Mouse (Mus musculus) lung, embryonic 14.5 days (tissue): Measurements from ENCODE around the gene Micu1. TPM values are rescaled to one million over a fixed set of nuclear protein-coding genes. Genes with fewer than 3 reads are reported as not detected.
A peak's percentile ranks its signal among the peaks of the same experiment; 100 is the strongest.
"Not testable (repeated sequence)": the region's sequence is repeated elsewhere in the genome, so short reads cannot be mapped to it uniquely, and the experiment has no call there.

ENCODE experiments used
- ATAC-seq: fragments of 200-750 bp; cut with Nextera tagmentation; 2 replicates; pipeline ENCODE4 v1.8.0; 2017; ENCODE audit warnings: mild to moderate bottlenecking, moderate TSS enrichment, moderate library complexity; ENCODE audit not compliant: insufficient read depth
- DNase-seq: peaks from one replicate; pipeline ENCODE4 v3.0.0-alpha.2; 2015
- H3K27ac ChIP-seq: fragments of 300-500 bp; sonication (generic); 2 replicates; pipeline ENCODE4 v1.5.1; 2014; ENCODE audit warnings: low read depth, mild to moderate bottlenecking, moderate library complexity
- H3K27me3 ChIP-seq: fragments of 300-500 bp; sonication (generic); 2 replicates; pipeline ENCODE4 v1.6.1; 2014; ENCODE audit warnings: low read length, control low read depth; ENCODE audit not compliant: insufficient read depth
- H3K36me3 ChIP-seq: fragments of 300-500 bp; sonication (generic); 2 replicates; pipeline ENCODE4 v1.6.1; 2014; ENCODE audit warnings: control low read depth; ENCODE audit not compliant: insufficient read depth
- H3K4me1 ChIP-seq: fragments of 300-500 bp; sonication (generic); 2 replicates; pipeline ENCODE4 v1.6.1; 2014; ENCODE audit warnings: antibody characterized with exemption, control low read depth; ENCODE audit not compliant: insufficient read depth
- H3K4me2 ChIP-seq: fragments of 300-500 bp; sonication (generic); 2 replicates; pipeline ENCODE4 v1.6.1; 2014; ENCODE audit warnings: mild to moderate bottlenecking
- H3K4me3 ChIP-seq: fragments of 300-500 bp; sonication (generic); 2 replicates; pipeline ENCODE4 v1.5.1; 2014; ENCODE audit warnings: low read depth, low read length
- H3K9ac ChIP-seq: fragments of 300-500 bp; sonication (generic); 2 replicates; pipeline ENCODE4 v1.6.1; 2014
- H3K9me3 ChIP-seq: fragments of 300-500 bp; sonication (generic); 2 replicates; pipeline ENCODE4 v1.6.1; 2016; ENCODE audit warnings: low read depth, low read length, control low read depth
- CTCF ChIP-seq: IDR thresholded peaks from 2 replicates; pipeline ENCODE4 v1.5.1; 2016; ENCODE audit warnings: antibody characterized with exemption, low read depth
- WGBS: fragments of 180-500 bp; shearing (Covaris S2); extraction: QIAGEN DNeasy Blood & Tissue Kit; methylation state at CpG from one replicate; pipeline ENCODE4 v1.1.7; 2014; 5-methylcytosine and 5-hydroxymethylcytosine counted together
- polyA plus RNA-seq: library from polyadenylated mRNA; unstranded; fragments of >200 nt; fragmentation: Nextera tagmentation; extraction: Ambion mirVana; gene quantifications from 2 replicates; pipeline ENCODE4 v1.2.1, GENCODE M21; 2014

Gene Micu1
- polyA plus RNA-seq, 1 experiment from 2014 or later, result 83.9 TPM

- Histone ChIP-seq H3K9ac (no peak overlapping the region), H3K4me3 (no peak overlapping the region), H3K36me3 (no peaks in the 10 kb centered on the region), H3K4me2 (no peak overlapping the region), H3K27ac (no peak overlapping the region), H3K4me1 (no peaks in the 10 kb centered on the region), H3K9me3 (no peaks in the 10 kb centered on the region), H3K27me3 (no peaks in the 10 kb centered on the region)
- DNase-seq, result no peak
- TF ChIP-seq CTCF, result no peak
- 71% methylated on average over 2 of the region's 2 CpGs for WGBS
- ATAC-seq, result no peak
These were observed 23.1 kb upstream of the Micu1 start for GRCm38 (mm10) chr10:59679189-59679588.

GRCm38 (mm10) chr10:59685586-59685985 is 16.7 kb upstream of the Micu1 start:
- not testable (repeated sequence) for H3K4me1 ChIP-seq, DNase-seq, H3K9ac ChIP-seq, H3K4me3 ChIP-seq, H3K27ac ChIP-seq, H3K9me3 ChIP-seq, ATAC-seq, H3K4me2 ChIP-seq, H3K27me3 ChIP-seq, H3K36me3 ChIP-seq
- 92% methylated on average over 3 of the region's 3 CpGs for WGBS

- Histone ChIP-seq H3K9ac (no peak overlapping the region), H3K36me3 (no peaks in the 10 kb centered on the region), H3K4me2 (no peak overlapping the region), H3K4me3 (no peak overlapping the region), H3K27ac (no peak overlapping the region), H3K4me1 (no peaks in the 10 kb centered on the region), H3K9me3 (no peaks in the 10 kb centered on the region), H3K27me3 (no peaks in the 10 kb centered on the region)
- WGBS, result 71% methylated on average over 2 of the region's 2 CpGs
- no peak for DNase-seq
- no peak for TF ChIP-seq CTCF
- ATAC-seq, result no peak
These were observed 15.2 kb upstream of the Micu1 start for GRCm38 (mm10) chr10:59687126-59687525.

- Histone ChIP-seq H3K4me1 (no peaks in the 10 kb centered on the region), H3K27ac (no peak overlapping the region), H3K4me3 (no peak overlapping the region), H3K9me3 (no peaks in the 10 kb centered on the region), H3K4me2 (no peak overlapping the region), H3K9ac (no peak overlapping the region), H3K27me3 (no peaks in the 10 kb centered on the region), H3K36me3 (no peaks in the 10 kb centered on the region)
- ATAC-seq, result no peak
- peak; percentile 15 for DNase-seq
- 45% methylated on average over 6 of the region's 6 CpGs for WGBS
- no peak for TF ChIP-seq CTCF
These were observed 12.4 kb upstream of the Micu1 start for GRCm38 (mm10) chr10:59689836-59690235.

- H3K9me3 ChIP-seq, result no peaks in the 10 kb centered on the region
- ATAC-seq (no peak), DNase-seq (no peak)
- no peak overlapping the region for H3K9ac ChIP-seq
- no peak overlapping the region for H3K4me3 ChIP-seq
- TF ChIP-seq CTCF, result no peak
- H3K27ac ChIP-seq, result no peak overlapping the region
- H3K27me3 ChIP-seq, result no peaks in the 10 kb centered on the region
- H3K36me3 ChIP-seq, result no peaks in the 10 kb centered on the region
- no peaks in the 10 kb centered on the region for H3K4me1 ChIP-seq
- WGBS, result 50% methylated on average over 6 of the region's 6 CpGs
- H3K4me2 ChIP-seq, result no peak overlapping the region
These were observed 9.8 kb upstream of the Micu1 start for GRCm38 (mm10) chr10:59692441-59692840.

GRCm38 (mm10) chr10:59694104-59694503 is 8.2 kb upstream of the Micu1 start:
- Histone ChIP-seq H3K4me1 (no peaks in the 10 kb centered on the region), H3K9ac (no peak overlapping the region), H3K4me2 (no peak overlapping the region), H3K4me3 (no peak overlapping the region), H3K27me3 (no peaks in the 10 kb centered on the region), H3K9me3 (no peaks in the 10 kb centered on the region), H3K36me3 (no peaks in the 10 kb centered on the region), H3K27ac (no peak overlapping the region)
- WGBS, result 83% methylated on average over 2 of the region's 2 CpGs
- ATAC-seq (no peak), DNase-seq (no peak)
- no peak for TF ChIP-seq CTCF

GRCm38 (mm10) chr10:59699516-59699915 is 2.8 kb upstream of the Micu1 start:
- no peaks in the 10 kb centered on the region for H3K27me3 ChIP-seq
- no peaks in the 10 kb centered on the region for H3K9me3 ChIP-seq
- no peak for TF ChIP-seq CTCF

GRCm38 (mm10) chr10:59701805-59702204 is 472 bp upstream of the Micu1 start:
- WGBS, result 31% methylated on average over 5 of the region's 5 CpGs
- Histone ChIP-seq H3K4me2 (peak overlapping the region; percentile 85), H3K4me1 (0 out of 2 replicates have a peak, but pooled peaks cover 4% of the 10 kb centered on the region), H3K9ac (no peak overlapping the region), H3K27me3 (no peaks in the 10 kb centered on the region), H3K9me3 (no peaks in the 10 kb centered on the region), H3K27ac (0 out of 2 replicates have a peak overlapping the region, but pooled peaks have one; percentile 1), H3K4me3 (peak overlapping the region; percentile 75), H3K36me3 (no peaks in the 10 kb centered on the region)
- TF ChIP-seq CTCF, result no peak
- ATAC-seq, result peak; percentile 10
- no peak for DNase-seq

More at GRCm38 (mm10) chr10:59699516-59699915, 2.8 kb upstream of the Micu1 start:
- H3K27ac ChIP-seq, result no peak overlapping the region
- H3K4me2 ChIP-seq, result no peak overlapping the region
- no peak for DNase-seq
- H3K36me3 ChIP-seq, result no peaks in the 10 kb centered on the region
- H3K9ac ChIP-seq, result no peak overlapping the region
- ATAC-seq, result no peak
- 0 out of 2 replicates have a peak, but pooled peaks cover 4% of the 10 kb centered on the region for H3K4me1 ChIP-seq
- no peak overlapping the region for H3K4me3 ChIP-seq
- WGBS, result 79% methylated on average over 5 of the region's 5 CpGs
